Mouse (Mus musculus) thymus, adult 2 months (tissue): ENCODE results near the gene Pik3c2b.

Experiments
- CTCF ChIP-seq: fragments of 200-500 bp; IDR thresholded peaks from 2 replicates; pipeline ENCODE4 v1.5.1; 2012; ENCODE audit warnings: mild to moderate bottlenecking, control low read depth, low read length, moderate library complexity, borderline replicate concordance; ENCODE audit not compliant: control insufficient read depth, poor library complexity, insufficient read depth; ENCODE audit errors: extremely low read depth
- POLR2A ChIP-seq: fragments of 200-500 bp; IDR thresholded peaks from 2 replicates; pipeline ENCODE4 v1.6.1; 2012; ENCODE audit warnings: mild to moderate bottlenecking, low read length, control low read depth, moderate library complexity; ENCODE audit not compliant: control insufficient read depth, poor library complexity, insufficient read depth; ENCODE audit errors: extremely low read depth

GRCm38 (mm10) chr1:133134071-133134470 is 88.6 kb downstream of the Pik3c2b start:
- TF ChIP-seq CTCF (no peak), POLR2A (no peak)
